Mouse (Mus musculus): Measurements from ENCODE around the gene Chst14.

GRCm38 (mm10) chr2:118918543-118918942 lies 7.8 kb upstream of the Chst14 start:
- TF ChIP-seq CTCF (IDR thresholded peaks at IDR 0.05; ENCODE audit: low read depth, low read length): no peak
- no peak for TF ChIP-seq POLR2A (IDR thresholded peaks at IDR 0.05; ENCODE audit: insufficient read depth, low read length)
- TF ChIP-seq EP300 (IDR thresholded peaks at IDR 0.05; ENCODE audit: insufficient read depth, low read depth, low read length): no peak

Measured in ES-Bruce4 (cell line).